Mouse (Mus musculus) myocyte (in vitro differentiated cells): ENCODE measurements around the gene Slc17a3. TPM values are rescaled to one million over a fixed set of nuclear protein-coding genes. Genes with fewer than 3 reads are reported as not detected.

ENCODE experiments used
- H3K27me3 ChIP-seq: one replicate; pipeline ENCODE4 v1.6.1; 2011; ENCODE audit not compliant: control insufficient read depth, insufficient read depth, insufficient read length
- H3K36me3 ChIP-seq: one replicate; pipeline ENCODE4 v1.6.1; 2011; ENCODE audit not compliant: control insufficient read depth, insufficient read depth
- H3K4me2 ChIP-seq: one replicate; pipeline ENCODE4 v1.6.1; 2011; ENCODE audit warnings: low read depth, control low read depth
- H3K4me3 ChIP-seq: one replicate; pipeline ENCODE4 v1.5.1; 2011; ENCODE audit warnings: mild to moderate bottlenecking, control low read depth, moderate library complexity
- H3K79me2 ChIP-seq: one replicate; pipeline ENCODE4 v1.6.1; 2011; ENCODE audit not compliant: control insufficient read depth, insufficient read depth
- H3ac ChIP-seq: one replicate; pipeline ENCODE4 v1.6.1; 2011; ENCODE audit not compliant: control insufficient read depth, insufficient read length
- CEBPB ChIP-seq: IDR thresholded peaks from 2 replicates; pipeline ENCODE4 v1.6.1; 2011; ENCODE audit warnings: mild to moderate bottlenecking, moderate library complexity; ENCODE audit not compliant: poor library complexity, insufficient read depth, severe bottlenecking
- E2F4 ChIP-seq: IDR thresholded peaks from one replicate; pipeline ENCODE4 v1.6.1; 2011; ENCODE audit warnings: mild to moderate bottlenecking, control low read depth, moderate library complexity; ENCODE audit not compliant: insufficient read depth
- MAX ChIP-seq: IDR thresholded peaks from one replicate; pipeline ENCODE4 v1.6.1; 2011; ENCODE audit warnings: low read depth, mild to moderate bottlenecking, control low read depth
- MYOD1 ChIP-seq, 3 experiments: IDR thresholded peaks; one replicate each; pipeline ENCODE4 v1.6.1; 2011; ENCODE audit warnings: control low read depth in 2 of 3, low read depth in 2 of 3, mild to moderate bottlenecking in 2 of 3, moderate library complexity in 1 of 3; ENCODE audit not compliant: insufficient read length in 2 of 3, control insufficient read depth in 1 of 3
- MYOG ChIP-seq, 3 experiments: IDR thresholded peaks; one replicate each; pipeline ENCODE4 v1.6.1; 2011; ENCODE audit warnings: control low read depth in 2 of 3, low read depth in 2 of 3, mild to moderate bottlenecking in 2 of 3; ENCODE audit not compliant: insufficient read length in 2 of 3, control insufficient read depth in 1 of 3, insufficient read depth in 1 of 3
- POLR2A ChIP-seq: IDR thresholded peaks from one replicate; pipeline ENCODE4 v1.6.1; 2011; ENCODE audit warnings: low read depth, mild to moderate bottlenecking, control low read depth, moderate library complexity; ENCODE audit not compliant: insufficient read length
- POLR2AphosphoS2 ChIP-seq: IDR thresholded peaks from one replicate; pipeline ENCODE4 v1.6.1; 2011; ENCODE audit warnings: low read depth, control low read depth; ENCODE audit not compliant: insufficient read length
- REST ChIP-seq: IDR thresholded peaks from one replicate; pipeline ENCODE4 v1.6.1; 2011; ENCODE audit warnings: mild to moderate bottlenecking, control low read depth, moderate library complexity; ENCODE audit not compliant: insufficient read depth, insufficient read length
- SRF ChIP-seq: IDR thresholded peaks from one replicate; pipeline ENCODE4 v1.6.1; 2011; ENCODE audit warnings: low read depth; ENCODE audit not compliant: control insufficient read depth, insufficient read length
- TCF12 ChIP-seq: IDR thresholded peaks from one replicate; pipeline ENCODE4 v1.6.1; 2011; ENCODE audit warnings: mild to moderate bottlenecking, control low read depth; ENCODE audit not compliant: poor library complexity, insufficient read depth, severe bottlenecking
- TCF3 ChIP-seq: IDR thresholded peaks from one replicate; pipeline ENCODE4 v1.6.1; 2011; ENCODE audit warnings: low read depth, control low read depth; ENCODE audit not compliant: insufficient read length
- USF1 ChIP-seq: IDR thresholded peaks from one replicate; pipeline ENCODE4 v1.6.1; 2011; ENCODE audit warnings: low read depth, mild to moderate bottlenecking, control low read depth, moderate library complexity
- polyA plus RNA-seq: library from polyadenylated mRNA; unstranded; fragments of >200 nt; fragmentation: generic; extraction: Trizol; gene quantifications from one replicate; pipeline ENCODE4 v1.2.1, GENCODE M21; 2012; ENCODE audit warnings: missing spikeins

The Slc17a3 gene
- polyA plus RNA-seq, 1 experiment = not detected

- no peak overlapping the region for H3K4me2 ChIP-seq
- peaks cover 6% of the 10 kb centered on the region for H3K27me3 ChIP-seq
- TF ChIP-seq CEBPB (no peak), SRF (no peak), POLR2AphosphoS2 (no peak), MAX (no peak), REST (no peak), MYOD1 (IDR thresholded peaks at IDR 0.05; ENCODE audit: control insufficient read depth in 1 of 3, insufficient read length in 2 of 3, low read depth in 2 of 3) (no peak), TCF12 (no peak), MYOG (IDR thresholded peaks at IDR 0.05; ENCODE audit: control insufficient read depth in 1 of 3, insufficient read depth in 1 of 3, insufficient read length in 2 of 3, low read depth in 2 of 3) (no peak), USF1 (no peak), TCF3 (no peak)
- no peak overlapping the region for H3K4me3 ChIP-seq
- no peaks in the 10 kb centered on the region for H3K79me2 ChIP-seq
- H3K36me3 ChIP-seq = no peaks in the 10 kb centered on the region
- H3ac ChIP-seq = no peak overlapping the region
Measured at GRCm38 (mm10) chr13:23885540-23885939, 46.3 kb downstream of the Slc17a3 start.

- no peak overlapping the region for H3ac ChIP-seq
- TF ChIP-seq USF1 (no peak), SRF (no peak)
- peaks cover 6% of the 10 kb centered on the region for H3K27me3 ChIP-seq
- H3K4me3 ChIP-seq = no peak overlapping the region
- H3K36me3 ChIP-seq = no peaks in the 10 kb centered on the region
- no peaks in the 10 kb centered on the region for H3K79me2 ChIP-seq
- no peak overlapping the region for H3K4me2 ChIP-seq
Measured at GRCm38 (mm10) chr13:23887026-23887725, 47.9 kb downstream of the Slc17a3 start.

GRCm38 (mm10) chr13:23889011-23889605 lies 49.9 kb downstream of the Slc17a3 start:
- Histone ChIP-seq H3K4me2 (no peak overlapping the region), H3K4me3 (no peak overlapping the region), H3ac (no peak overlapping the region), H3K36me3 (no peaks in the 10 kb centered on the region), H3K27me3 (peaks cover 6% of the 10 kb centered on the region), H3K79me2 (no peaks in the 10 kb centered on the region)
- TF ChIP-seq SRF (no peak), TCF3 (no peak)

- no peak overlapping the region for H3K4me3 ChIP-seq
- H3K27me3 ChIP-seq = peaks cover 6% of the 10 kb centered on the region
- H3K36me3 ChIP-seq = no peaks in the 10 kb centered on the region
- no peak overlapping the region for H3ac ChIP-seq
- H3K4me2 ChIP-seq = no peak overlapping the region
- no peaks in the 10 kb centered on the region for H3K79me2 ChIP-seq
- TF ChIP-seq MYOG (IDR thresholded peaks at IDR 0.05; ENCODE audit: control insufficient read depth in 1 of 3, insufficient read depth in 1 of 3, insufficient read length in 2 of 3, low read depth in 2 of 3) (no peak), MYOD1 (IDR thresholded peaks at IDR 0.05; ENCODE audit: control insufficient read depth in 1 of 3, insufficient read length in 2 of 3, low read depth in 2 of 3) (no peak), USF1 (no peak), POLR2AphosphoS2 (no peak), SRF (no peak), TCF3 (no peak), CEBPB (no peak), MAX (no peak), POLR2A (no peak), TCF12 (no peak), E2F4 (no peak), REST (no peak)
Measured at GRCm38 (mm10) chr13:23892592-23893268, 53.5 kb downstream of the Slc17a3 start.

- H3K27me3 ChIP-seq = peaks cover 6% of the 10 kb centered on the region
- no peaks in the 10 kb centered on the region for H3K36me3 ChIP-seq
- no peak overlapping the region for H3K4me2 ChIP-seq
- H3K79me2 ChIP-seq = no peaks in the 10 kb centered on the region
- H3ac ChIP-seq = no peak overlapping the region
- no peak for TF ChIP-seq TCF3
- TF ChIP-seq MYOD1 (IDR thresholded peaks at IDR 0.05; ENCODE audit: control insufficient read depth in 1 of 3, insufficient read length in 2 of 3, low read depth in 2 of 3) = no peak
- no peak for TF ChIP-seq CEBPB
- TF ChIP-seq POLR2AphosphoS2 = no peak
- TF ChIP-seq SRF = no peak
- TF ChIP-seq POLR2A = no peak
- TF ChIP-seq TCF12 = no peak
- no peak for TF ChIP-seq REST
- no peak for TF ChIP-seq MYOG (IDR thresholded peaks at IDR 0.05; ENCODE audit: control insufficient read depth in 1 of 3, insufficient read depth in 1 of 3, insufficient read length in 2 of 3, low read depth in 2 of 3)
- no peak for TF ChIP-seq MAX
- no peak for TF ChIP-seq E2F4
- TF ChIP-seq USF1 = no peak
- H3K4me3 ChIP-seq = no peak overlapping the region
Measured at GRCm38 (mm10) chr13:23893269-23893593, 54.0 kb downstream of the Slc17a3 start.
